9 mouse cellular contexts compared by ENCODE assay signal in the genomic region with DNA sequence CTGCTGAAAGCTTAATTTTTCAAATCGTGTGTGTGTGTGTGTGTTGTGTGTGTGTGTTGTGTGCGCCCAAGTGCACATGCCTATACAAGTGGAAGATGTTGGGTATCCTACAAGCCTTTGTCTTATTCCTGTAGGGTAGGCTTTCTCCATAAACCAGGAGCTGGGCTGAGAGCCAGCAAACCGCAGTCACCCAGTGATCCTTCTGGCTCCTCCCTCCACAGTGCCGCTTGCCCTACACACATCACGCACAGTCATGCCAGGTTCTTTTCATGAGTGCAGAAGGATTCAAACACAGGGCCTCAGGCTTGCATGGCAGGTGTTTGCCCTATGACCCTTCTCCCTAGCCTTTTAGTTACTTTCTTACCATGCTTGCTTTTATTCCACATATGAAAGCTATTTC. TPM values are rescaled to one million over a fixed set of nuclear protein-coding genes. Genes with fewer than 3 reads are reported as not detected.
A peak's percentile ranks its signal among the peaks of the same experiment; 100 is the strongest.
DNase-seq lines count a peak whose midpoint lies in the region; ATAC-seq lines count a peak whose summit lies in the region.
"Had no signal": no experiment of that assay in that cellular context is flagged by ENCODE, and none has a peak within 500 bp of the region (broad histone marks: within the 10 kb centered on the region; RNA-seq: fewer than 3 reads in every experiment).

No protein-coding gene starts in this region.

- peak; percentile 36; the same call in 1 of the 2 replicates for ATAC-seq in intestine, embryonic 16.5 days
- ATAC-seq in intestine, embryonic 15.5 days: no peak
- ATAC-seq in kidney, embryonic 15.5 days (replicated peaks; ENCODE audit: low FRiP score): peak; percentile 43; the same call in 1 of the 2 replicates
- ATAC-seq in inflammation-experienced regulatory T-cells, adult 6 months: no peak

- no peak overlapping the region for H3K9ac ChIP-seq in intestine, embryonic 16.5 days (ENCODE audit: low read depth, low read length)
- no peak overlapping the region for H3K9ac ChIP-seq in intestine, embryonic 15.5 days
- no peak overlapping the region for H3K9ac ChIP-seq in kidney, embryonic 15.5 days
- H3K9ac ChIP-seq: lung, embryonic 15.5 days had no signal

- no peaks in the 10 kb centered on the region for H3K36me3 ChIP-seq in intestine, embryonic 16.5 days (ENCODE audit: control insufficient read depth, insufficient read depth, low read length)
- H3K36me3 ChIP-seq in intestine, embryonic 15.5 days: no peaks in the 10 kb centered on the region
- H3K36me3 ChIP-seq in kidney, embryonic 15.5 days: no peaks in the 10 kb centered on the region
- H3K36me3 ChIP-seq: lung, embryonic 15.5 days had no signal

- DNase-seq in adrenal gland, adult 2 months: peak; percentile 28
- no peak for DNase-seq in adrenal gland, adult 8-10 months
- peak; percentile 41 to 53 for DNase-seq in adrenal gland, postnatal 36 days
- no peak for DNase-seq in ovary, postnatal 36 days (ENCODE audit: low spot score)

- no peaks in the 10 kb centered on the region for H3K9me3 ChIP-seq in intestine, embryonic 16.5 days (ENCODE audit: control insufficient read depth, low read length)
- H3K9me3 ChIP-seq in intestine, embryonic 15.5 days: no peaks in the 10 kb centered on the region
- H3K9me3 ChIP-seq in kidney, embryonic 15.5 days (replicated peaks): no peaks in the 10 kb centered on the region
- H3K9me3 ChIP-seq: lung, embryonic 15.5 days had no signal

- no peaks in the 10 kb centered on the region for H3K27me3 ChIP-seq in intestine, embryonic 16.5 days (replicated peaks; ENCODE audit: control insufficient read depth, insufficient read depth, low read length)
- no peaks in the 10 kb centered on the region for H3K27me3 ChIP-seq in intestine, embryonic 15.5 days (replicated peaks)
- no peaks in the 10 kb centered on the region for H3K27me3 ChIP-seq in kidney, embryonic 15.5 days
- H3K27me3 ChIP-seq: lung, embryonic 15.5 days had no signal

- H3K4me2 ChIP-seq in intestine, embryonic 16.5 days (ENCODE audit: low read depth, low read length): no peak overlapping the region
- no peak overlapping the region for H3K4me2 ChIP-seq in intestine, embryonic 15.5 days (replicated peaks)
- no peak overlapping the region for H3K4me2 ChIP-seq in kidney, embryonic 15.5 days
- H3K4me2 ChIP-seq: lung, embryonic 15.5 days had no signal

- H3K4me3 ChIP-seq in intestine, embryonic 16.5 days (ENCODE audit: low read length): no peak overlapping the region
- H3K4me3 ChIP-seq in intestine, embryonic 15.5 days (replicated peaks): no peak overlapping the region
- no peak overlapping the region for H3K4me3 ChIP-seq in kidney, embryonic 15.5 days (replicated peaks)
- H3K4me3 ChIP-seq: lung, embryonic 15.5 days had no signal

- H3K27ac ChIP-seq in intestine, embryonic 16.5 days (ENCODE audit: low read length): no peak overlapping the region
- no peak overlapping the region for H3K27ac ChIP-seq in intestine, embryonic 15.5 days
- no peak overlapping the region for H3K27ac ChIP-seq in kidney, embryonic 15.5 days
- H3K27ac ChIP-seq: lung, embryonic 15.5 days had no signal

- H3K4me1 ChIP-seq in intestine, embryonic 16.5 days (ENCODE audit: control insufficient read depth, insufficient read depth, low read length): no peaks in the 10 kb centered on the region
- H3K4me1 ChIP-seq in intestine, embryonic 15.5 days (replicated peaks): no peaks in the 10 kb centered on the region
- H3K4me1 ChIP-seq in kidney, embryonic 15.5 days: peaks cover 20% of the 10 kb centered on the region; the same call in 1 of the 2 replicates

- 80% methylated on average over 5 of the region's 5 CpGs for WGBS in intestine, embryonic 16.5 days
- 87% methylated on average over 5 of the region's 5 CpGs for WGBS in intestine, embryonic 15.5 days
- WGBS in kidney, embryonic 15.5 days: 87% methylated on average over 5 of the region's 5 CpGs

RNA-seq across cellular contexts. Expression of a gene that starts 45.0 kb away (rescaled TPM):
- 10 to 100 TPM; 10.6 to 13.3 TPM for total RNA-seq in adrenal gland, adult 2 months (2021)
- 6.8 and 7.1 TPM in 2 replicates for polyA plus RNA-seq in adrenal gland, adult 2 months (2012; rRNA removed)
- 10 to 100 TPM; 11.8 to 12.7 (median 12.4) TPM for total RNA-seq in adrenal gland, adult 8-10 months (2022)
- 8.9 TPM in 2 replicates for polyA plus RNA-seq in intestine, embryonic 16.5 days (2015; fragmentation: Nextera tagmentation; extraction: Ambion mirVana)
- 11.1 and 11.3 TPM in 2 replicates for polyA plus RNA-seq in intestine, embryonic 15.5 days (2015; fragmentation: Nextera tagmentation; extraction: Ambion mirVana)
- total RNA-seq in adrenal gland, postnatal 36 days (2021): 10 to 100 TPM; 11.8 to 12.1 TPM
- polyA plus RNA-seq in kidney, embryonic 15.5 days (2015; fragmentation: Nextera tagmentation; extraction: Ambion mirVana): 16.4 TPM in 2 replicates
- 10 to 100 TPM; 12.7 to 19.0 (median 17.6) TPM for polyA plus RNA-seq in inflammation-experienced regulatory T-cells, adult 6 months (2017; shearing (Covaris generic))

Comparison
In these comparisons a context has a peak if more than half of its experiments do, and no peak if none do; other contexts are left out.
1. DNase-seq: peak in adrenal gland, adult 2 months (single experiment) and adrenal gland, postnatal 36 days (2 of 2); none in adrenal gland, adult 8-10 months (single experiment) and ovary, postnatal 36 days (single experiment).
2. ATAC-seq: peak in intestine, embryonic 16.5 days (single experiment) and kidney, embryonic 15.5 days (single experiment); none in intestine, embryonic 15.5 days (single experiment) and inflammation-experienced regulatory T-cells, adult 6 months (single experiment).